Mouse (Mus musculus) cerebellum, adult 8-10 months (tissue): ENCODE measurements around the gene Tmem229a.

ENCODE experiments used
- DNase-seq: peaks from one replicate; pipeline ENCODE4 v3.0.0; 2022

The Tmem229a gene

GRCm38 (mm10) chr6:24955946-24956585 is at the start of gene Tmem229a:
Gene Tmem229a, minus strand, starts transcription at chr6:24956297.
- peak; percentile 67 for DNase-seq

GRCm38 (mm10) chr6:24993754-24994153 is 37.7 kb upstream of the Tmem229a start:
- DNase-seq = no peak

GRCm38 (mm10) chr6:24989836-24990235 is 33.7 kb upstream of the Tmem229a start:
- DNase-seq = no peak

GRCm38 (mm10) chr6:24976176-24976575 is 20.1 kb upstream of the Tmem229a start:
- no peak for DNase-seq

GRCm38 (mm10) chr6:24968471-24969223 is 12.6 kb upstream of the Tmem229a start:
- DNase-seq = no peak

GRCm38 (mm10) chr6:24967726-24968125 is 11.6 kb upstream of the Tmem229a start:
- DNase-seq = no peak

GRCm38 (mm10) chr6:24966010-24966682 is 10.0 kb upstream of the Tmem229a start:
- no peak for DNase-seq

- no peak for DNase-seq
These were observed 7.7 kb upstream of the Tmem229a start for GRCm38 (mm10) chr6:24963754-24964153.

- DNase-seq = no peak
These were observed 483 bp upstream of the Tmem229a start for GRCm38 (mm10) chr6:24956586-24956973.

- peak; percentile 52 for DNase-seq
These were observed 759 bp downstream of the Tmem229a start for GRCm38 (mm10) chr6:24955131-24955945.

GRCm38 (mm10) chr6:24954126-24954525 is 2.0 kb downstream of the Tmem229a start:
- no peak for DNase-seq

- DNase-seq = no peak
These were observed 3.8 kb downstream of the Tmem229a start for GRCm38 (mm10) chr6:24952341-24952740.

- DNase-seq = no peak
These were observed 5.4 kb downstream of the Tmem229a start for GRCm38 (mm10) chr6:24950669-24951068.

GRCm38 (mm10) chr6:24925076-24925785 is 30.9 kb downstream of the Tmem229a start:
- DNase-seq = no peak

- no peak for DNase-seq
These were observed 42.5 kb downstream of the Tmem229a start for GRCm38 (mm10) chr6:24913591-24913990.

- no peak for DNase-seq
These were observed 45.4 kb downstream of the Tmem229a start for GRCm38 (mm10) chr6:24910728-24911105.

- DNase-seq = no peak
These were observed 45.9 kb downstream of the Tmem229a start for GRCm38 (mm10) chr6:24910016-24910727.

GRCm38 (mm10) chr6:24907824-24908223 is 48.3 kb downstream of the Tmem229a start:
- DNase-seq = no peak

GRCm38 (mm10) chr6:24905101-24905500 is 51.0 kb downstream of the Tmem229a start:
- no peak for DNase-seq
